Mouse (Mus musculus) myocyte (in vitro differentiated cells): Measurements from ENCODE around the gene Pak4.

Source experiments
- MYOD1 ChIP-seq, 3 experiments: IDR thresholded peaks; one replicate each; pipeline ENCODE4 v1.6.1; 2011; ENCODE audit warnings: control low read depth in 2 of 3, low read depth in 2 of 3, mild to moderate bottlenecking in 2 of 3, moderate library complexity in 1 of 3; ENCODE audit not compliant: insufficient read length in 2 of 3, control insufficient read depth in 1 of 3
- POLR2AphosphoS2 ChIP-seq: IDR thresholded peaks from one replicate; pipeline ENCODE4 v1.6.1; 2011; ENCODE audit warnings: low read depth, control low read depth; ENCODE audit not compliant: insufficient read length

DNA sequence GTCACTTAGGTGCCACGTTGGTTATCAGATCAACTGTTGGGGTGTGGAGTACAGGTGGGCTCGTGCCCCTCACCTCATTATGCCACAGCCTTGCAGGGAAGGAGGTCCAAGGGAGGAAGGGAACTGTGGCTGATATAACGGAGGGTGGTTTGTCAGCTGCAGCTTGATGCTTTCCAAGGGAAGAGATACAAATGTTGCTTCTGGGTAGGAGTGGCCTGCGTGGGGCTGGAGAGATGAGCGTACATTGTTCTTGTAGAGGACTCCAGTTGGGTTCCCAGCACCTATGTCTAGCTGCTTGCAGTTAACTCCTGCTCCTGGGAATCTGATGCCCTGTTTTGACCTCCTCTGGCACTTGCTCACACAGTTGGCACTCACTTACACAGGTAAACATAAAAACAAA, 5.2 kb upstream of the Pak4 start:
- no peak for TF ChIP-seq MYOD1 (IDR thresholded peaks at IDR 0.05; ENCODE audit: control insufficient read depth in 1 of 3, insufficient read length in 2 of 3, low read depth in 2 of 3)
- no peak for TF ChIP-seq POLR2AphosphoS2
